7 mouse cellular contexts compared by ENCODE assay signal in the genomic region with DNA sequence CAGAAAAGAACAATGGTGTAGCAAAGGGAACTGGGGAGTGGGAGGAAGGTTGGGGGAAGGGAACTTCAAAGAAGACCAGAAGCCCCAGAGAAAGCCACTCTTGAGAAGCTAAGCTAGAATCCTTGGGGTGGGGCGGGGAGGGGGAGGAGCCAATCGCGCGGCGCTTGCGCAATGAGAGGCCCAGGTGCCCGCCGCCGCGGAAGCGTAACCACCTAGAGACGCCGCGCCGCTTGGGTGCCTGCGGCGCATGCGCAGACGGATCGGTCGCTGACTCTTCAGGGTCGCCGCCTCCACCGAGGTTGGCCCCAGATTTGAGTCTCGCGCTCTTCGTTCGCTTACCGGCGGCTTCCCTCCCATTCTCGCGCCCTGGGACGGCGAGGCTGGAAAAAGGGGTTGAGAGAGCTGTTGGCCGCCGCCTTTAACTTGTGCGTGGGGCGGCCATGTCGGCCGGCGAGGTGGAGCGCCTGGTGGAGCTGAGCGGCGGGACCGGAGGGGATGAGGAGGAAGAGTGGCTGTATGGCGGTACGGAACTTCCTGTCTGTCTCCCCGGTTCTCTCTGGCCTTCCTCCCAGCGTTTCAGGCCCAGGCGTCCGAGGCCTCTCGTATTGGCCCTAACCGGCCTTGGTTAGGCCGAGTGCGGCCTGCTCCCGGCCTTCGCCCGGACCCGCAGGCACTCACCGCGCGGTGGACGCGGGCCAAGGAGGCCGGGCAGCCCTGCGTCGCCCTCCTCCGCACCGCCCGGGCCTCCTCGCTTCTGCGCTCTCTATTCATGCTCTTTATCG. TPM values are rescaled to one million over a fixed set of nuclear protein-coding genes. Genes with fewer than 3 reads are reported as not detected.
A peak's percentile ranks its signal among the peaks of the same experiment; 100 is the strongest.
DNase-seq lines count a peak whose midpoint lies in the region; ATAC-seq and TF ChIP-seq lines count a peak whose summit lies in the region.

A gene (plus strand): TSS at position 210 of the 782 bp plus-strand sequence.

- TF ChIP-seq CTCF in kidney, adult 2 months (conservative IDR thresholded peaks at IDR 0.05; ENCODE audit: insufficient read depth, insufficient read length, low read depth, low read length), result no peak
- no peak for TF ChIP-seq CTCF in spleen, adult 2 months (IDR thresholded peaks at IDR 0.05; ENCODE audit: extremely low read depth, insufficient read depth, insufficient read length, insufficient replicate concordance)

- peaks cover 18% of the 10 kb centered on the region for H3K4me1 ChIP-seq in embryonic facial prominence, embryonic 12.5 days
- peaks cover 9% of the 10 kb centered on the region for H3K4me1 ChIP-seq in kidney, adult 2 months (ENCODE audit: control insufficient read depth, insufficient read depth, low read length)
- H3K4me1 ChIP-seq in limb, embryonic 12.5 days (replicated peaks), result peaks cover 17% of the 10 kb centered on the region
- H3K4me1 ChIP-seq in midbrain, embryonic 15.5 days, result peaks cover 36% of the 10 kb centered on the region
- peaks cover 11% of the 10 kb centered on the region for H3K4me1 ChIP-seq in spleen, adult 2 months (ENCODE audit: control insufficient read depth, insufficient read depth, insufficient read length)

- H3K9me3 ChIP-seq in embryonic facial prominence, embryonic 12.5 days, result no peaks in the 10 kb centered on the region
- no peaks in the 10 kb centered on the region for H3K9me3 ChIP-seq in limb, embryonic 12.5 days
- H3K9me3 ChIP-seq in midbrain, embryonic 15.5 days, result no peaks in the 10 kb centered on the region

- peak within 1 kb of the TSS; percentile 91 for H3K9ac ChIP-seq in embryonic facial prominence, embryonic 12.5 days
- peak within 1 kb of the TSS; percentile 93 for H3K9ac ChIP-seq in limb, embryonic 12.5 days (replicated peaks)
- peak within 1 kb of the TSS; percentile 98 for H3K9ac ChIP-seq in midbrain, embryonic 15.5 days

- under 1% methylated on average over 73 of the region's 73 CpGs for WGBS in embryonic facial prominence, embryonic 12.5 days
- under 1% methylated on average over 73 of the region's 73 CpGs for WGBS in kidney, adult 2 months
- under 1% methylated on average over 73 of the region's 73 CpGs for WGBS in limb, embryonic 12.5 days
- WGBS in midbrain, embryonic 15.5 days, result under 1% methylated on average over 73 of the region's 73 CpGs
- under 1% methylated on average over 73 of the region's 73 CpGs for WGBS in spleen, adult 2 months

- peak within 1 kb of the TSS; percentile 68 for H3K4me2 ChIP-seq in embryonic facial prominence, embryonic 12.5 days (replicated peaks)
- H3K4me2 ChIP-seq in limb, embryonic 12.5 days, result peak within 1 kb of the TSS; percentile 84
- H3K4me2 ChIP-seq in midbrain, embryonic 15.5 days, result peak within 1 kb of the TSS; percentile 55

- peak; percentile 94 for DNase-seq in adrenal gland, postnatal 25 days
- peak; percentile 92 to 93 for DNase-seq in heart, adult 18-20 months
- peak; percentile 94 for DNase-seq in kidney, adult 2 months
- DNase-seq in spleen, adult 2 months (ENCODE audit: low read depth in 1 of 2, low spot score in 2 of 2), result peak; percentile 88

- H3K27ac ChIP-seq in embryonic facial prominence, embryonic 12.5 days, result peak within 1 kb of the TSS; percentile 94
- H3K27ac ChIP-seq in kidney, adult 2 months (ENCODE audit: insufficient read depth, low read depth, low read length), result peak within 1 kb of the TSS; percentile 90
- H3K27ac ChIP-seq in limb, embryonic 12.5 days, result peak within 1 kb of the TSS; percentile 94
- peak within 1 kb of the TSS; percentile 95 for H3K27ac ChIP-seq in midbrain, embryonic 15.5 days
- H3K27ac ChIP-seq in spleen, adult 2 months (ENCODE audit: insufficient read depth, low read length), result peak within 1 kb of the TSS; percentile 95

- H3K4me3 ChIP-seq in embryonic facial prominence, embryonic 12.5 days, result peak within 1 kb of the TSS; percentile 88
- peak within 1 kb of the TSS; percentile 91 for H3K4me3 ChIP-seq in kidney, adult 2 months (ENCODE audit: insufficient read depth, low read depth, low read length)
- H3K4me3 ChIP-seq in limb, embryonic 12.5 days (replicated peaks), result peak within 1 kb of the TSS; percentile 91
- H3K4me3 ChIP-seq in midbrain, embryonic 15.5 days, result peak within 1 kb of the TSS; percentile 95
- H3K4me3 ChIP-seq in spleen, adult 2 months (ENCODE audit: extremely low read depth, insufficient read depth, insufficient read length), result peak within 1 kb of the TSS; percentile 81

- peak; percentile 92 for ATAC-seq in embryonic facial prominence, embryonic 12.5 days (ENCODE audit: insufficient number of reproducible peaks, insufficient read depth, low FRiP score, low TSS enrichment)
- peak; percentile 84 for ATAC-seq in limb, embryonic 12.5 days (ENCODE audit: insufficient number of reproducible peaks, insufficient read depth, low FRiP score, low TSS enrichment, low read depth)
- ATAC-seq in midbrain, embryonic 15.5 days (replicated peaks), result peak; percentile 91

- H3K27me3 ChIP-seq in embryonic facial prominence, embryonic 12.5 days, result no peaks in the 10 kb centered on the region
- H3K27me3 ChIP-seq in kidney, adult 2 months (replicated peaks; ENCODE audit: control insufficient read depth, insufficient read depth, low read length), result no peaks in the 10 kb centered on the region
- H3K27me3 ChIP-seq in limb, embryonic 12.5 days, result no peaks in the 10 kb centered on the region
- no peaks in the 10 kb centered on the region for H3K27me3 ChIP-seq in midbrain, embryonic 15.5 days (replicated peaks)
- no peaks in the 10 kb centered on the region for H3K27me3 ChIP-seq in spleen, adult 2 months (ENCODE audit: control insufficient read depth, insufficient read depth, low read length)

- TF ChIP-seq POLR2A in kidney, adult 2 months (IDR thresholded peaks at IDR 0.05; ENCODE audit: low read depth, low read length), result no peak
- TF ChIP-seq POLR2A in spleen, adult 2 months (IDR thresholded peaks at IDR 0.05; ENCODE audit: low read depth, low read length), result peak; percentile 60

- no peaks in the 10 kb centered on the region; the same call in 1 of the 2 replicates for H3K36me3 ChIP-seq in embryonic facial prominence, embryonic 12.5 days
- H3K36me3 ChIP-seq in kidney, adult 2 months (ENCODE audit: control insufficient read depth, insufficient read depth, low read length), result peaks cover 2% of the 10 kb centered on the region; the same call in 1 of the 2 replicates
- H3K36me3 ChIP-seq in limb, embryonic 12.5 days, result peaks cover 14% of the 10 kb centered on the region
- no peaks in the 10 kb centered on the region for H3K36me3 ChIP-seq in midbrain, embryonic 15.5 days (replicated peaks)
- H3K36me3 ChIP-seq in spleen, adult 2 months (ENCODE audit: control insufficient read depth, insufficient read depth, low read length), result peaks cover 4% of the 10 kb centered on the region

RNA-seq across cellular contexts. Expression of the gene that starts here (rescaled TPM):
- 68.7 and 70.2 TPM in 2 replicates for total RNA-seq in adrenal gland, postnatal 25 days (2021)
- polyA plus RNA-seq in embryonic facial prominence, embryonic 12.5 days (2016; fragmentation: Nextera tagmentation; extraction: Ambion mirVana), result 122 and 127 TPM in 2 replicates
- total RNA-seq in heart, adult 18-20 months (2021), result 10 to 100 TPM; 26.9 to 30.1 TPM
- 19.4 and 21.6 TPM in 2 replicates for polyA plus RNA-seq in kidney, adult 2 months (2012; rRNA removed)
- polyA plus RNA-seq in limb, embryonic 12.5 days (2016; fragmentation: Nextera tagmentation; extraction: Ambion mirVana), result 133 and 135 TPM in 2 replicates
- 70.5 and 78.0 TPM in 2 replicates for polyA plus RNA-seq in midbrain, embryonic 15.5 days (2015; fragmentation: Nextera tagmentation; extraction: Ambion mirVana)
- polyA plus RNA-seq in spleen, adult 2 months (2012; rRNA removed), result 18.6 and 21.1 TPM in 2 replicates

Comparison
In these comparisons a context has a peak if more than half of its experiments do, and no peak if none do; other contexts are left out.
1. Peak in every context shown above with its lines: DNase-seq, ATAC-seq, H3K4me3 ChIP-seq and H3K27ac ChIP-seq.